In genomic region chr12:108265831-108266619, GRCm38 (mm10) we compare ENCODE assay signal across 10 mouse cellular contexts. TPM values are rescaled to one million over a fixed set of nuclear protein-coding genes. Genes with fewer than 3 reads are reported as not detected.
DNase-seq lines count a peak whose midpoint lies in the region; ATAC-seq and TF ChIP-seq lines count a peak whose summit lies in the region.
"Had no signal": no experiment of that assay in that cellular context is flagged by ENCODE, and none has a peak within 500 bp of the region (broad histone marks: within the 10 kb centered on the region; RNA-seq: fewer than 3 reads in every experiment).

No protein-coding gene starts in this region.

- H3K4me2 ChIP-seq in embryonic facial prominence, embryonic 11.5 days (ENCODE audit: low read depth, low read length): peak overlapping the region; percentile 33
- H3K4me2 ChIP-seq in limb, embryonic 14.5 days (replicated peaks; ENCODE audit: low read depth, low read length, severe bottlenecking): peak overlapping the region; percentile 25
- H3K4me2 ChIP-seq in neural tube, embryonic 13.5 days: peak overlapping the region; percentile 57

- no peaks in the 10 kb centered on the region for H3K36me3 ChIP-seq in embryonic facial prominence, embryonic 11.5 days (replicated peaks; ENCODE audit: control insufficient read depth, insufficient read depth, low read depth, low read length)
- H3K36me3 ChIP-seq in limb, embryonic 14.5 days (ENCODE audit: control insufficient read depth, insufficient read depth, low read length): no peaks in the 10 kb centered on the region
- H3K36me3 ChIP-seq in neural tube, embryonic 13.5 days: no peaks in the 10 kb centered on the region

- H3K4me3 ChIP-seq in embryonic facial prominence, embryonic 11.5 days (ENCODE audit: low read depth, low read length): no peak overlapping the region
- no peak overlapping the region for H3K4me3 ChIP-seq in limb, embryonic 14.5 days (replicated peaks; ENCODE audit: low read length)
- peak overlapping the region; percentile 25 for H3K4me3 ChIP-seq in neural tube, embryonic 13.5 days

- intact Hi-C loops in heart, postnatal 14 days (cut with DNase I): no loop called here

- peak overlapping the region; percentile 46 for H3K9ac ChIP-seq in embryonic facial prominence, embryonic 11.5 days (replicated peaks; ENCODE audit: low read length)
- H3K9ac ChIP-seq in limb, embryonic 14.5 days (ENCODE audit: low read depth, low read length, severe bottlenecking): peak overlapping the region; percentile 25; the same call in 1 of the 2 replicates
- H3K9ac ChIP-seq in neural tube, embryonic 13.5 days: peak overlapping the region; percentile 76

- H3K27ac ChIP-seq in embryonic facial prominence, embryonic 11.5 days (replicated peaks; ENCODE audit: low read depth, low read length): peak overlapping the region; percentile 48
- H3K27ac ChIP-seq in limb, embryonic 14.5 days (replicated peaks; ENCODE audit: low read depth, low read length): no peak overlapping the region
- peak overlapping the region; percentile 94 for H3K27ac ChIP-seq in neural tube, embryonic 13.5 days (replicated peaks)

- DNase-seq in layer of hippocampus, postnatal 10 days (ENCODE audit: low spot score in 2 of 2): peak; percentile 48 to 62
- no peak for DNase-seq in layer of hippocampus, adult 11-12 months (ENCODE audit: low spot score)
- DNase-seq in embryonic facial prominence, embryonic 11.5 days (ENCODE audit: low spot score): peak; percentile 59
- DNase-seq in heart, postnatal 14 days: peak; percentile 58 to 61
- DNase-seq in limb, embryonic 14.5 days (ENCODE audit: low spot score): no peak
- no peak for DNase-seq in yolk sac, embryonic 10.5 days (ENCODE audit: low spot score)
- no peak for DNase-seq in thymus, postnatal 10 days (ENCODE audit: low spot score in 2 of 2)

- WGBS in embryonic facial prominence, embryonic 11.5 days: 20% methylated on average over 27 of the region's 27 CpGs
- 28% methylated on average over 26 of the region's 27 CpGs for WGBS in limb, embryonic 14.5 days
- 7% methylated on average over 27 of the region's 27 CpGs for WGBS in neural tube, embryonic 13.5 days

- H3K4me1 ChIP-seq in embryonic facial prominence, embryonic 11.5 days (ENCODE audit: control insufficient read depth, insufficient read depth, low read length): peaks cover 13% of the 10 kb centered on the region; the same call in 1 of the 2 replicates
- peaks cover 16% of the 10 kb centered on the region for H3K4me1 ChIP-seq in limb, embryonic 14.5 days (ENCODE audit: control insufficient read depth, insufficient read depth, low read length)
- H3K4me1 ChIP-seq in neural tube, embryonic 13.5 days (replicated peaks): peaks cover 97% of the 10 kb centered on the region

- no peaks in the 10 kb centered on the region for H3K27me3 ChIP-seq in embryonic facial prominence, embryonic 11.5 days (ENCODE audit: control insufficient read depth, insufficient read depth, low read length)
- no peaks in the 10 kb centered on the region for H3K27me3 ChIP-seq in limb, embryonic 14.5 days (ENCODE audit: control insufficient read depth, insufficient read depth, low read length)
- H3K27me3 ChIP-seq in neural tube, embryonic 13.5 days: no peaks in the 10 kb centered on the region
- H3K27me3 ChIP-seq: Patski had no signal

- no peak for TF ChIP-seq POLR2A in limb, embryonic 14.5 days (IDR thresholded peaks at IDR 0.05; ENCODE audit: borderline replicate concordance, extremely low read depth, insufficient read depth, insufficient read length)

- ATAC-seq in embryonic facial prominence, embryonic 11.5 days (replicated peaks; ENCODE audit: insufficient number of reproducible peaks, low FRiP score, low TSS enrichment, low read depth): peak; percentile 54; the same call in 1 of the 2 replicates
- peak; percentile 60; the same call in 1 of the 2 replicates for ATAC-seq in limb, embryonic 14.5 days (ENCODE audit: low FRiP score, low read depth)
- ATAC-seq in neural tube, embryonic 13.5 days (ENCODE audit: low read depth): peak; percentile 71
- ATAC-seq: Patski had no signal

- H3K9me3 ChIP-seq in embryonic facial prominence, embryonic 11.5 days (replicated peaks; ENCODE audit: control insufficient read depth, low read length): no peaks in the 10 kb centered on the region
- no peaks in the 10 kb centered on the region for H3K9me3 ChIP-seq in limb, embryonic 14.5 days (ENCODE audit: control insufficient read depth, low read length)
- H3K9me3 ChIP-seq in neural tube, embryonic 13.5 days: no peaks in the 10 kb centered on the region

RNA-seq across cellular contexts. Expression of gene Ccdc85c, which starts 9.2 kb away (rescaled TPM):
- total RNA-seq in layer of hippocampus, postnatal 10 days (2021): 10 to 100 TPM; 58.6 to 62.9 TPM
- polyA plus RNA-seq in embryonic facial prominence, embryonic 11.5 days (2014; fragmentation: Nextera tagmentation; extraction: Ambion mirVana): 8.4 and 9.8 TPM in 2 replicates
- 10 to 100 TPM; 33.2 to 35.2 TPM for total RNA-seq in heart, postnatal 14 days (2021)
- polyA plus RNA-seq in limb, embryonic 14.5 days (2012; rRNA removed): 9.9 and 13.1 TPM in 2 replicates
- polyA plus RNA-seq in limb, embryonic 14.5 days (2014; fragmentation: Nextera tagmentation; extraction: Ambion mirVana): 6.1 and 6.4 TPM in 2 replicates
- 14.5 and 15.8 TPM in 2 replicates for polyA plus RNA-seq in neural tube, embryonic 13.5 days (2015; fragmentation: Nextera tagmentation; extraction: Ambion mirVana)

RNA-seq across cellular contexts. Expression of gene Hhipl1, which starts 40.0 kb away (rescaled TPM):
- 1 to 10 TPM; 6.3 to 7.4 TPM for total RNA-seq in layer of hippocampus, postnatal 10 days (2021)
- polyA plus RNA-seq in embryonic facial prominence, embryonic 11.5 days (2014; fragmentation: Nextera tagmentation; extraction: Ambion mirVana): 0.43 and 0.59 TPM in 2 replicates
- 1 to 10 TPM; 1.7 TPM for total RNA-seq in heart, postnatal 14 days (2021)
- 2.7 and 3.0 TPM in 2 replicates for polyA plus RNA-seq in limb, embryonic 14.5 days (2012; rRNA removed)
- polyA plus RNA-seq in limb, embryonic 14.5 days (2014; fragmentation: Nextera tagmentation; extraction: Ambion mirVana): 0.58 and 1.5 TPM in 2 replicates
- polyA plus RNA-seq in neural tube, embryonic 13.5 days (2015; fragmentation: Nextera tagmentation; extraction: Ambion mirVana): 1.6 TPM in 2 replicates
- total RNA-seq: neutrophil, adult 5-6 weeks had no signal

Comparison
In these comparisons a context has a peak if more than half of its experiments do, and no peak if none do; other contexts are left out.
1. DNase-seq: peak in layer of hippocampus, postnatal 10 days (2 of 2), embryonic facial prominence, embryonic 11.5 days (single experiment) and heart, postnatal 14 days (2 of 2); none in layer of hippocampus, adult 11-12 months (single experiment), limb, embryonic 14.5 days (single experiment), yolk sac, embryonic 10.5 days (single experiment) and thymus, postnatal 10 days (0 of 2).
2. H3K9ac ChIP-seq: peak in every context shown above with its lines; median percentile 76 in neural tube, embryonic 13.5 days; 46 in embryonic facial prominence, embryonic 11.5 days; 25 in limb, embryonic 14.5 days.
3. Peak in every context shown above with its lines, with median percentiles within 50 percentile points of each other: ATAC-seq and H3K4me2 ChIP-seq.